Mouse (Mus musculus) myocyte (in vitro differentiated cells): ENCODE results near the gene Dpp7.

Experiments
- E2F4 ChIP-seq: IDR thresholded peaks from one replicate; pipeline ENCODE4 v1.6.1; 2011; ENCODE audit warnings: mild to moderate bottlenecking, control low read depth, moderate library complexity; ENCODE audit not compliant: insufficient read depth
- MAX ChIP-seq: IDR thresholded peaks from one replicate; pipeline ENCODE4 v1.6.1; 2011; ENCODE audit warnings: low read depth, mild to moderate bottlenecking, control low read depth
- MYOG ChIP-seq, 3 experiments: IDR thresholded peaks; one replicate each; pipeline ENCODE4 v1.6.1; 2011; ENCODE audit warnings: control low read depth in 2 of 3, low read depth in 2 of 3, mild to moderate bottlenecking in 2 of 3; ENCODE audit not compliant: insufficient read length in 2 of 3, control insufficient read depth in 1 of 3, insufficient read depth in 1 of 3
- POLR2A ChIP-seq: IDR thresholded peaks from one replicate; pipeline ENCODE4 v1.6.1; 2011; ENCODE audit warnings: low read depth, mild to moderate bottlenecking, control low read depth, moderate library complexity; ENCODE audit not compliant: insufficient read length
- POLR2AphosphoS2 ChIP-seq: IDR thresholded peaks from one replicate; pipeline ENCODE4 v1.6.1; 2011; ENCODE audit warnings: low read depth, control low read depth; ENCODE audit not compliant: insufficient read length
- TCF3 ChIP-seq: IDR thresholded peaks from one replicate; pipeline ENCODE4 v1.6.1; 2011; ENCODE audit warnings: low read depth, control low read depth; ENCODE audit not compliant: insufficient read length

DNA sequence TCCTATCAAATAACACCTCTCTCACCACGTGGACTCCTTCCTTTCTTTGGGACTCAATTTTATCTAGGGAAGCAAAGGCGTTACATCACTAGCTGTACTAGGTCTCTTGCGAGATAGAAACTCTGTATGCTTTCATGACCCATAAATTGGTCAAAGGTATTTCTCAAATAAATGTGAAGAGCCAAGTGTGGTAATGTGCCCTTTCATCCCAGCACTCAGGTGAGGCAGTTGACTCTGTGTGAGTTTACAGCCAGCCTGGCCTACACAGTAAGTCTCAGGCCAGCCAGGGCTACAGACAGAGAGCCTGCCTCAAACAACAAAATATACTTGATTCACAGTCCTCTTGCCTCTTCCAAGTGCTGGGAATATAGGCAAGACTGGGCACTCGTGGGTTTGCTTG lies 3.7 kb upstream of the Dpp7 start:
- TF ChIP-seq POLR2A: no peak
- no peak for TF ChIP-seq E2F4
- TF ChIP-seq MAX: no peak
- no peak for TF ChIP-seq TCF3
- no peak for TF ChIP-seq MYOG (IDR thresholded peaks at IDR 0.05; ENCODE audit: control insufficient read depth in 1 of 3, insufficient read depth in 1 of 3, insufficient read length in 2 of 3, low read depth in 2 of 3)
- no peak for TF ChIP-seq POLR2AphosphoS2
